Mouse (Mus musculus): ENCODE results near the gene Brix1. TPM values are rescaled to one million over a fixed set of nuclear protein-coding genes. Genes with fewer than 3 reads are reported as not detected.
A peak's percentile ranks its signal among the peaks of the same experiment; 100 is the strongest.
"Not testable (repeated sequence)": the region's sequence is repeated elsewhere in the genome, so short reads cannot be mapped to it uniquely, and the experiment has no call there.

The Brix1 gene
- polyA plus RNA-seq, 1 experiment from 2014 or later, result 73.3 TPM

DNA sequence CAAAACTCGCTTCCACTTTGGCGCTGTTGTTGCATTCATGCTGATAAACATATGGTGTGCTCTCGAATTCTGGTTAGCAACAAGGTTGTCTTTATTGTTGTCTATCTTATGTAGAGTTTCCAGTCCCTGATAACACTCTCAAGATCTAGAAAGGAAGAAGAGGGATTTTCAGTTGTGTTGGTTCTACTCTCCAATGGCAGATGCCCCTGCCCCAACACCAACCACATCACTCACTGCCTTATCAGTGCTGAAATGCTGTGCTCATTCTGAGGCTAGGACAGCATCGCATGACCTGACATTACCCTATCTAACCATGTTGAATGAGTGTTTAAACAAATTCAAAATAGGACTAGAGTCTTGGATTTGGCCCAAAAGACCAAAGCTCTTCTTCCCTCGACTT, 14.3 kb upstream of the Brix1 start:
- Histone ChIP-seq H3K9ac (replicated peaks; ENCODE audit: low read length) (no peak overlapping the region), H3K4me1 (ENCODE audit: control insufficient read depth, insufficient read depth, low read length) (no peaks in the 10 kb centered on the region), H3K4me3 (replicated peaks; ENCODE audit: low read depth, low read length) (no peak overlapping the region), H3K4me2 (ENCODE audit: low read length) (no peak overlapping the region), H3K27me3 (ENCODE audit: control insufficient read depth, insufficient read depth, low read length) (no peaks in the 10 kb centered on the region), H3K36me3 (ENCODE audit: control insufficient read depth, insufficient read depth, low read length) (peaks cover 7% of the 10 kb centered on the region; the same call in 1 of the 2 replicates), H3K9me3 (ENCODE audit: control insufficient read depth, low read length) (no peaks in the 10 kb centered on the region), H3K27ac (replicated peaks; ENCODE audit: low read depth, low read length) (no peak overlapping the region)
- DNase-seq, result no peak
- 87% methylated on average over 5 of the region's 5 CpGs for WGBS
- no peak for ATAC-seq (ENCODE audit: low FRiP score, low TSS enrichment)

DNA sequence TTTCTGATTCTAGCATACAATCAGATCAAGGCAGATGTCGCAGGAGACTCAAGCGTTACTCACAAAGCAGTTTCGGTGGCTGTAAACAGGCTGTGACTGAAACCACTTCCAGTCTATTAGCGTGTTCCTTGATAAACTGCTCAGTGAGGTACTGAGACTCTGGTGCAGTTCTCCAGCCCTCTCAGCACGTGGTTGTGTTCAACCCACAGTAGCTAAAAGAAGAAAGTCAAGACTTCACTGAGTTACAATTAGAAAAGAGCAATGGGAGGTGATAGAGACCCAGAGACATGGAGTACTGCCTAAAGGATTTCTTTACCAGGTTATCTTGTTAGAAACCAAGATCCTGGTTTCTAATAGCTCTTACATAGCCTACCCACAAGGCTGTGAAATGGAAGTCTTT, 13.8 kb upstream of the Brix1 start:
- Histone ChIP-seq H3K9me3 (ENCODE audit: control insufficient read depth, low read length) (no peaks in the 10 kb centered on the region), H3K4me1 (ENCODE audit: control insufficient read depth, insufficient read depth, low read length) (no peaks in the 10 kb centered on the region), H3K27ac (replicated peaks; ENCODE audit: low read depth, low read length) (no peak overlapping the region), H3K9ac (replicated peaks; ENCODE audit: low read length) (no peak overlapping the region), H3K36me3 (ENCODE audit: control insufficient read depth, insufficient read depth, low read length) (peaks cover 7% of the 10 kb centered on the region; the same call in 1 of the 2 replicates), H3K4me2 (ENCODE audit: low read length) (no peak overlapping the region), H3K27me3 (ENCODE audit: control insufficient read depth, insufficient read depth, low read length) (no peaks in the 10 kb centered on the region), H3K4me3 (replicated peaks; ENCODE audit: low read depth, low read length) (no peak overlapping the region)
- 80% methylated on average over 5 of the region's 5 CpGs for WGBS
- ATAC-seq (ENCODE audit: low FRiP score, low TSS enrichment), result no peak
- DNase-seq, result no peak

GRCm38 (mm10) chr15:10496696-10497095, 10.9 kb upstream of the Brix1 start:
- not testable (repeated sequence) for H3K9me3 ChIP-seq (ENCODE audit: control insufficient read depth, low read length); H3K4me3 ChIP-seq (replicated peaks; ENCODE audit: low read depth, low read length); H3K4me2 ChIP-seq (ENCODE audit: low read length); H3K4me1 ChIP-seq (ENCODE audit: control insufficient read depth, insufficient read depth, low read length); DNase-seq; ATAC-seq (ENCODE audit: low FRiP score, low TSS enrichment); H3K27ac ChIP-seq (replicated peaks; ENCODE audit: low read depth, low read length); H3K9ac ChIP-seq (replicated peaks; ENCODE audit: low read length); H3K27me3 ChIP-seq (ENCODE audit: control insufficient read depth, insufficient read depth, low read length)
- 96% methylated on average over 1 of the region's 1 CpGs for WGBS
- H3K36me3 ChIP-seq (ENCODE audit: control insufficient read depth, insufficient read depth, low read length), result peaks cover 18% of the 10 kb centered on the region; the same call in 1 of the 2 replicates

DNA sequence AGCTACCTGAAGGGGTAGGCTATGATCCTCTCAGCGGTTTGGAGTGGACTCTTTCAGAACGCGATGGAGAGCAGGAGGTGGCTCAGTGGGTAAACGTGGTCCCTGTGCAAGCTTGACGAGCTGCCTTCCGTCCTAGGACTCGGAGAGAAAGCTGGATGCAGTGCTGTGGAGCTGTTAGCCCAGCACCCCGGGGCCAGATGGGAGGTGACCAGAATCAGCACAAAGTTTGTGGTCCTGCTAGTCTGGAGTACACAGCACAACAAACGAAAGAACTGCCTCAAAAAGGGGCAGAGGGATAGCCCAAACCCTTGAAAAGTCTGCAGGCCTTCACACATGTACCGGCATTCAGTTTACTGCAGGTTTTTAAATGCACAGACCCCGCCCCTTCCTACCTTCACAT, 10.2 kb upstream of the Brix1 start:
- no peak for DNase-seq
- no peak overlapping the region for H3K27ac ChIP-seq (replicated peaks; ENCODE audit: low read depth, low read length)
- H3K27me3 ChIP-seq (ENCODE audit: control insufficient read depth, insufficient read depth, low read length), result no peaks in the 10 kb centered on the region
- H3K9ac ChIP-seq (replicated peaks; ENCODE audit: low read length), result no peak overlapping the region
- H3K9me3 ChIP-seq (ENCODE audit: control insufficient read depth, low read length), result no peaks in the 10 kb centered on the region
- 95% methylated on average over 11 of the region's 11 CpGs for WGBS
- no peak for ATAC-seq (ENCODE audit: low FRiP score, low TSS enrichment)
- peaks cover 21% of the 10 kb centered on the region; the same call in 1 of the 2 replicates for H3K36me3 ChIP-seq (ENCODE audit: control insufficient read depth, insufficient read depth, low read length)
- H3K4me1 ChIP-seq (ENCODE audit: control insufficient read depth, insufficient read depth, low read length), result no peaks in the 10 kb centered on the region
- no peak overlapping the region for H3K4me2 ChIP-seq (ENCODE audit: low read length)
- no peak overlapping the region for H3K4me3 ChIP-seq (replicated peaks; ENCODE audit: low read depth, low read length)

- no peak for DNase-seq
- no peaks in the 10 kb centered on the region for H3K27me3 ChIP-seq (ENCODE audit: control insufficient read depth, insufficient read depth, low read length)
- 93% methylated on average over 5 of the region's 5 CpGs for WGBS
These were observed 4.4 kb upstream of the Brix1 start for GRCm38 (mm10) chr15:10490101-10490500.

GRCm38 (mm10) chr15:10487246-10487645, 1.5 kb upstream of the Brix1 start:
- no peak overlapping the region for H3K4me3 ChIP-seq (replicated peaks; ENCODE audit: low read depth, low read length)
- H3K27me3 ChIP-seq (ENCODE audit: control insufficient read depth, insufficient read depth, low read length), result no peaks in the 10 kb centered on the region
- no peaks in the 10 kb centered on the region for H3K9me3 ChIP-seq (ENCODE audit: control insufficient read depth, low read length)
- H3K27ac ChIP-seq (replicated peaks; ENCODE audit: low read depth, low read length), result no peak overlapping the region
- H3K9ac ChIP-seq (replicated peaks; ENCODE audit: low read length), result 0 out of 2 replicates have a peak overlapping the region, but pooled peaks have one; percentile 70
- peaks cover 32% of the 10 kb centered on the region for H3K36me3 ChIP-seq (ENCODE audit: control insufficient read depth, insufficient read depth, low read length)
- ATAC-seq (ENCODE audit: low FRiP score, low TSS enrichment) (no peak), DNase-seq (peak; percentile 9)
- peak overlapping the region; percentile 84 for H3K4me2 ChIP-seq (ENCODE audit: low read length)
- WGBS, result 70% methylated on average over 2 of the region's 2 CpGs
- H3K4me1 ChIP-seq (ENCODE audit: control insufficient read depth, insufficient read depth, low read length), result peaks cover 13% of the 10 kb centered on the region

More at GRCm38 (mm10) chr15:10490101-10490500, 4.4 kb upstream of the Brix1 start:
- no peak for ATAC-seq (ENCODE audit: low FRiP score, low TSS enrichment)
- Histone ChIP-seq H3K9ac (replicated peaks; ENCODE audit: low read length) (no peak overlapping the region), H3K9me3 (ENCODE audit: control insufficient read depth, low read length) (no peaks in the 10 kb centered on the region), H3K27ac (replicated peaks; ENCODE audit: low read depth, low read length) (no peak overlapping the region), H3K4me3 (replicated peaks; ENCODE audit: low read depth, low read length) (no peak overlapping the region), H3K4me1 (ENCODE audit: control insufficient read depth, insufficient read depth, low read length) (peaks cover 10% of the 10 kb centered on the region), H3K36me3 (ENCODE audit: control insufficient read depth, insufficient read depth, low read length) (peaks cover 29% of the 10 kb centered on the region), H3K4me2 (ENCODE audit: low read length) (no peak overlapping the region)

DNA sequence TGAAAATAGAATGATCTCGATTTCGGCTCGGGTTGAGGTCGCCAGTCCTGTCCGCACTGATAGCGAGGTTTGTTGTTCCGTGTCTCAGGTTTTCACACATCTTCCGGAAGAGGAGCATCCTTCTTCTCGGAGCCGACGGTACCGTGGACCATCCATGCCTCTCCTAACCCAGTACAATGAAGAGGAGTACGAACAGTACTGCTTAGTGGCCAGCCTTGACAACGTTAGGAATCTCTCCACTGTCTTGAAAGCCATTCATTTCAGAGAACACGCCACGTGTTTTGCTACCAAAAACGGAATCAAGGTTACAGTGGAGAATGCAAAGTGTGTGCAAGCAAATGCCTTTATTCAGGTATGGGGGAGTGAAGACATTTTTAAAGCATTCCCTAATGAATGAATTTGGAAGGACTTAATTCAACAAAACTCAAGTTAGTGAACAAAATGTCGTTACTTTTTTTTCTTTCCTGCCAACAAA, 655 bp upstream of the Brix1 start:
- WGBS, result 1% methylated on average over 18 of the region's 18 CpGs
- Histone ChIP-seq H3K4me3 (replicated peaks; ENCODE audit: low read depth, low read length) (peak overlapping the region; percentile 82), H3K9me3 (ENCODE audit: control insufficient read depth, low read length) (no peaks in the 10 kb centered on the region), H3K4me2 (ENCODE audit: low read length) (peak overlapping the region; percentile 84), H3K4me1 (ENCODE audit: control insufficient read depth, insufficient read depth, low read length) (peaks cover 13% of the 10 kb centered on the region), H3K27ac (replicated peaks; ENCODE audit: low read depth, low read length) (peak overlapping the region; percentile 75), H3K27me3 (ENCODE audit: control insufficient read depth, insufficient read depth, low read length) (no peaks in the 10 kb centered on the region), H3K9ac (replicated peaks; ENCODE audit: low read length) (peak overlapping the region; percentile 70), H3K36me3 (ENCODE audit: control insufficient read depth, insufficient read depth, low read length) (peaks cover 33% of the 10 kb centered on the region)
- ATAC-seq (ENCODE audit: low FRiP score, low TSS enrichment), result peak; percentile 32
- no peak for DNase-seq

DNA sequence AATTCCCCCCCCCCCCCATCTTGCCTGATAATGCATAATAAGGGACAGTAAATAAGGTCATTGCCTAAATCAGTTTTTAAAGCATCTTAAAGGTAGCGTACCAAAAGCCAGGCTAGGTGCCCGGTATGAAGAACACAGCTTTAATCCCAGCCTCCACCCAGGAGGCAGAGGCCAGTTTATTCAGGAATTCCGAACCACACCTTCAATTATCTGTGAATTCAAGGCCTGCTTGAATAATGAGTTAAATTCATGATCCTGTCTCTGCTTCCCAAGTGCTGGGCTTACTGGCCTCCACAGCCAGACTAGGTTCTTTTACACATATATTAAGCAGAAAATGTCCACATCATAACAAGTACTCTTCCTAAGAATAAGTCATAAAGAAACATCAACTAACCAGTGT, 14.8 kb downstream of the Brix1 start:
- H3K27ac ChIP-seq (replicated peaks; ENCODE audit: low read depth, low read length), result no peak overlapping the region; the same call in 1 of the 2 replicates
- H3K4me2 ChIP-seq (ENCODE audit: low read length), result peak overlapping the region; percentile 83
- peak overlapping the region; percentile 86 for H3K4me3 ChIP-seq (replicated peaks; ENCODE audit: low read depth, low read length)
- H3K27me3 ChIP-seq (ENCODE audit: control insufficient read depth, insufficient read depth, low read length), result no peaks in the 10 kb centered on the region
- ATAC-seq (ENCODE audit: low FRiP score, low TSS enrichment) (peak; percentile 9), DNase-seq (no peak)
- H3K9me3 ChIP-seq (ENCODE audit: control insufficient read depth, low read length), result no peaks in the 10 kb centered on the region
- 8% methylated on average over 3 of the region's 3 CpGs for WGBS
- peaks cover 13% of the 10 kb centered on the region for H3K36me3 ChIP-seq (ENCODE audit: control insufficient read depth, insufficient read depth, low read length)
- H3K9ac ChIP-seq (replicated peaks; ENCODE audit: low read length), result peak overlapping the region; percentile 87; the same call in 1 of the 2 replicates
- H3K4me1 ChIP-seq (ENCODE audit: control insufficient read depth, insufficient read depth, low read length), result peaks cover 12% of the 10 kb centered on the region; the same call in 1 of the 2 replicates

DNA sequence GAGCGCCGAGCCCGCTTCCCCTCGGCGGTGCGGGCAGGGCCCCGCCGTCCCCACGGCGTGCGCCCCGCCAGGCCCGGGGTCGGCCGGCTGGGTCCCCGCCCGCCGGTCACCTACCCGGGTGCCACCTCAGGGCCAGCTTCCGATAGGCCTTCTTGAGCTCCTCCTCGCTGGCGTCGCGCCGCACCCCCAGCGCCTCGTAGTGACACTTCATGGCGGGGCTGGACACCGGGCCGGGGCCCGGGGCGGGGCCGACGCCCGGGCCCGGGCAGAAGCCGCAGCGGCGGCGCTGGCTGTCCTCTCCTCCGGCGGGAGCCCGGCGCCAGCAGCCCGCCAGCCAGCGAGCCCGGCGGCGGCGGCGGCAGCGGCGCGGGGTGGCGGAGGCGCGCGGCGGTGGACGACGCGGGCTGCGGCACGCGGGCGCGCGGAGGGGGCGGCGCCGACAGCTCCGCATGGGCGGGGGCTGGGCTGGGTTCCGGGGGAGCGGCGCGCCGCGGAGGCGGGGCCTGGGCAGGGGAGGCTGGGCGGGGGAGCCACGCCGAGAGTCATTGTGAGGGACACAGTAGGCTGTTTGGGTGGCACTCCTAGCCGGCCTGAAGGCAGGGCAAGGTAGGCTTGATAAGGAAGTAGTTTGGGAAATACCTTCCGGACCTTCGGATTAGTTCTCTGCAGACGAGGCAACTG, 15.5 kb downstream of the Brix1 start, which contains the start of gene Dnajc21:
Gene Dnajc21, minus strand, starts transcription at position 366 of the 681 bp plus-strand sequence.
- WGBS, result under 1% methylated on average over 86 of the region's 87 CpGs
- ATAC-seq (ENCODE audit: low FRiP score, low TSS enrichment), result peak; percentile 97
- H3K4me1 ChIP-seq (ENCODE audit: control insufficient read depth, insufficient read depth, low read length), result peaks cover 12% of the 10 kb centered on the region; the same call in 1 of the 2 replicates

More for the DNA sequence above, 15.5 kb downstream of the Brix1 start, which contains the start of gene Dnajc21:
- peaks cover 7% of the 10 kb centered on the region for H3K36me3 ChIP-seq (ENCODE audit: control insufficient read depth, insufficient read depth, low read length)
- H3K4me2 ChIP-seq (ENCODE audit: low read length), result peak within 1 kb of the TSS; percentile 83
- H3K27me3 ChIP-seq (ENCODE audit: control insufficient read depth, insufficient read depth, low read length), result no peaks in the 10 kb centered on the region
- peak; percentile 93 for DNase-seq
- H3K9ac ChIP-seq (replicated peaks; ENCODE audit: low read length), result peak within 1 kb of the TSS; percentile 87
- no peaks in the 10 kb centered on the region for H3K9me3 ChIP-seq (ENCODE audit: control insufficient read depth, low read length)
- peak within 1 kb of the TSS; percentile 88 for H3K27ac ChIP-seq (replicated peaks; ENCODE audit: low read depth, low read length)
- peak within 1 kb of the TSS; percentile 86 for H3K4me3 ChIP-seq (replicated peaks; ENCODE audit: low read depth, low read length)
